Mouse (Mus musculus): ENCODE results near the gene Isl1.

The Isl1 gene

GRCm38 (mm10) chr13:116309584-116310462 lies at the start of gene Isl1:
TSS of gene Isl1 (minus strand) at chr13:116309689.
- peak; percentile 57 to 74 for DNase-seq (ENCODE audit: low spot score in 2 of 2)

DNA sequence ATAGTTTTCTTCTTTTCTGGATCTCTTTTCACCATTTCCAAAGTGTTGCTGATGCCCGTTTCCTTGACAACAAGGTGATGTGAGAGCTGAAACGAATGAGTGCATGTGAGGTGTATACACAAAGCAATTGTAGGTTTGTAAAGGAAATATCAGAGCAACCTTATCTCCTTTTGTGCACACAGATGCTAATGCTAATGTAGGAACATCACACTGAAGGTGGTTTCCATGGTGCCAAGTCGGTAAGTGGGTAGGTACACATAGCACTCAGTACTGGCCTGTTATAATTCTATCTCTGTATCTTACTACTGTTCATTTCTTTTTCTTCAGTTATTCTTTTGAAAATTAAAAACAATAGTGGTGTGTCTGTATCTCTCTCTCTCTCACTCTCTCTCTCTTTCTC lies 26.3 kb upstream of the Isl1 start:
- no peak for DNase-seq (ENCODE audit: low spot score in 2 of 2)

DNA sequence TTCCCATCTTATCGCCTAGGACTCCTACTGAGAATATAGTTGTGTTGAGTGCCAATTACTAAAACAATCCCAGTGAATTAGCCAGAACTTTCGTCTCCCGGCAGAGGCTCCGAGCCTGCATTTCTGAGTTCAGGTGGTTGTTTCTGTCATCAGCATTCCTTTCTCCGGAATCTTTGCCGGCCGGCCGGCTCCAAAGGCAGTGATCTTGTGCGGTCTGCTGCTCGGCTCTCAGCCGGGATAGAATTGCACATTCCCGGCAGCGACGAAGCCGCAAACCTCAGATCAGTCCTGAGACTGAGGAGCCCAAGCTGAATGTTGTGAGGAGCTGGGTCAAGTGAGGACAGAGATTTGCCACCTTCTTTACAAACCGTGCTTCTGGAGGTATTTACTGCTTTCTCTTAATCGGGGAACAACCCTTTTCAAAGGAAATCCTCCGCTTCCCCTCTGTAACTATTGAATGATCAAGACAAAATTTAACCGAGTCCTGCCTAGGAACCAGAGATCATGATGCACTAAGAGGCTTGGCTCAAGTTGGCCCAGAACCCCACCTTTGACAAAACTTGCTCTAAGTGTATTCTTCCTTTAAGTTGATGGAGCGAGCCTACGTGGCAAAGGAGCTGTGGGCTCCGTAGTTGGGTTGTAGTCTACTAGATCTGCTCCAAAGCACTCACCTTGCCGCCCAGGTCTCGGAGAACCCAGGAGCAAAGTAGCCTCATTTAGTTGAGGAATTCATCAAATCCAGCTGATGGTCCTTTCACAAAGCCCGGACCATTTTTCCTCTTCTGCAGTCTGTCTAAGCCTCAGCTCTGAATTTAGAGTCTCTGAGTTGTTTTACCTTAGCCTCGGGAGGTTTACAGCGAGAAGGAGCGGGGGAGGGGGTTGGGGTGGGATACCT lies 4.4 kb upstream of the Isl1 start:
- no peak for DNase-seq (ENCODE audit: low spot score in 2 of 2)

GRCm38 (mm10) chr13:116311871-116312720 lies 2.6 kb upstream of the Isl1 start:
- no peak for DNase-seq (ENCODE audit: low spot score in 2 of 2)

GRCm38 (mm10) chr13:116311011-116311410 lies 1.5 kb upstream of the Isl1 start:
- no peak for DNase-seq (ENCODE audit: low spot score in 2 of 2)

- no peak for DNase-seq (ENCODE audit: low spot score in 2 of 2)
Observed at GRCm38 (mm10) chr13:116310463-116310765, 925 bp upstream of the Isl1 start.

DNA sequence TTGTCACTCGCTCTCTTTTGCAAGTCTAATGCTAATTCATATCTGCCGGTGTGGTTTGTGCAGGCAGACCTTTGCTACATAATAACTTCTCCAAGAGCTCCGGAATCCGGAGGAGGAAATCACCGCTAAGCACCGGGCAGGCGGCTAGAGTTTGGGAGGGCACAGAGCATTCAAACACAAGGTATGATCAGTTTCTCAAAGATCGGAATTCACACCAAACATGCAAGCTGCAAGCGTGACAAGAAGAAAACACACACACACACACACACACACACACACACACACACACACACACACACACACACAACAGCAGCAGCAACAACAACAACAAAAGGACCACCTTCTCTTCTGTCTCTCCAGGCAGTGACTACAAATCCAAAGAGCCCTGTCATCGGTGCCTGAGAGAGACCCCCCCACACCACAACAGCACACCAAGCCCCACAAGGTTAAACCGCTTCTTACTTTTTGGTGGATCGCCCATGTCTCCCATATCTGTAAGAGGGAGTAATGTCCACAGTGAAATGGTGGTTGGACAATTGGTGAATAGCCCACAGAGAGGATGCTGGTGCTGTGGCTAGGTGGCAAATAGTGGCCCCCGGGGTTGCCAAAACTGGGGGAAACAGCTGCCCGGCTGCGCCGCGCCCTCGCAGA lies 431 bp downstream of the Isl1 start:
- DNase-seq (ENCODE audit: low spot score in 2 of 2), result no peak

- DNase-seq (ENCODE audit: low spot score in 2 of 2), result no peak
Observed at GRCm38 (mm10) chr13:116308121-116308932, 1.2 kb downstream of the Isl1 start.

DNA sequence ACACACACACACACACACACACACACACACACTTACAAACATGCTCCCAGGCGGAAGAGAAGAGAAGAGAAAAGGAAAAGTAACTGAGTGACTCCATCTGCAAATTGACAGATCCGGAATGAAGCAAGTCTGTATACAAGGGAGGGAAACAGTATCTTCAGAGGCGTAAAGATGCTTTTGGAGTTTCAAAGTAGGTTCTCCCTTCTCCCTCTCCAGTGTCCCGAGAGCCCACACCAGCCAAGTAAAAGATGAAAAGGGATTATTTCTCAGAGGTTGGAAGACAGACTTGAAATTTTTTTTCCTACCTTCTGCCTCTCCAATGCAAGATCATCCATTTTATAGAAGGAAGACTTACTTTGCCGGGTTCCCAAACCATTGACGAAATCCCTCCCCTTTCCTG lies 2.9 kb downstream of the Isl1 start:
- no peak for DNase-seq (ENCODE audit: low spot score in 2 of 2)

DNA sequence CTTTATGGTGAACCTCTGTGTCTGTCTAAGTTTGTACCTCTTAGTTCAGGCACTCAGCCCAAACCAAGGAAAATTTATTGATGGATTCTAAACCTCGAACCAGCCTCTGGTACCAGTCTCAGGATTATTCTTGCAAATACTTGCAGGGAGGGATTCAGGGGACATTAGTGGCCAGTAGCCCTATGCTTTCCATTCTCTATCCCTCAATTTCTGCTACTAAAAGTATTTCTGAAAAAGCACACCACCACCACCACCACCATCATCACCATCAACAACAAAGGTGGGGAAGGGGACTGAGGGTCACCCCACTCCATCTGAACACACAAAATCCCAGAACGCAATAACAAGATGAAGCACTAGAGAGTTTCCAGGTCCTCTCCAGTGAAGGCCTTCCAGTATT lies 3.8 kb downstream of the Isl1 start:
- no peak for DNase-seq (ENCODE audit: low spot score in 2 of 2)

DNA sequence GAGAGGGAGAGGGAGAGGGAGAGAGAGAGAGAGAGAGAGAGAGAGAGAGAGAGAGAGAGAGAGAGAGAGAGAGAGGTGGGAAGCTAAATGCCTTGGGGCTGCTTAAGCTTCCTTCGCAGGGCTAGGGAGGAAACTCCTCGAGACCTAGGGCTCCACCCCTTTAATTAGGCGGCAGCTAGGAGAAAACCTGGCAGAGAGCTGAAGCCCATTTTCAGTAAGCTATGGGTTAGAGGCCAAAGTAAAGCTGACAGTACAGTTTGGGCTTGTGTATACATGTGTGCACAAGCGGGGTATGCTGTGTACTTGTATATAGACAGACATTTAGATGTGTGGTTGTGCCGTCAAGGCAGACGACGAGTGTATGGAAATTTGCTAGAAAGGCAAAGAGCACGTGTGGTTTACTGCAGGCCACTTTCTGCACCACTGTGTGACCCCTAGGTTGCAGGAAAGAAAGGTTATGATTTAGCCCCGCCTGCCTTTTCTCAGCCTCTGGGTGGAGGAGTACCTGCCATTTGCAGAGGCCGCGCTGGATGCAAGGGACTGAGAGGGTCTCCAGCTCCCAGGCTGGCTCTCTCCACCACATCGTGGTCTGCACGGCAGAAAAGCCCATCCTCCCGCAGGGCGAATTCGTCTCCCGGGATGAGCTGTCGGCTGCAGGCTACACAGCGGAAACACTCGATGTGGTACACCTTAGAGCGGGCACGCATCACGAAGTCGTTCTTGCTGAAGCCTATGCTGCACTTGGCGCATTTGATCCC lies 4.6 kb downstream of the Isl1 start:
- DNase-seq (ENCODE audit: low spot score in 2 of 2), result no peak

DNA sequence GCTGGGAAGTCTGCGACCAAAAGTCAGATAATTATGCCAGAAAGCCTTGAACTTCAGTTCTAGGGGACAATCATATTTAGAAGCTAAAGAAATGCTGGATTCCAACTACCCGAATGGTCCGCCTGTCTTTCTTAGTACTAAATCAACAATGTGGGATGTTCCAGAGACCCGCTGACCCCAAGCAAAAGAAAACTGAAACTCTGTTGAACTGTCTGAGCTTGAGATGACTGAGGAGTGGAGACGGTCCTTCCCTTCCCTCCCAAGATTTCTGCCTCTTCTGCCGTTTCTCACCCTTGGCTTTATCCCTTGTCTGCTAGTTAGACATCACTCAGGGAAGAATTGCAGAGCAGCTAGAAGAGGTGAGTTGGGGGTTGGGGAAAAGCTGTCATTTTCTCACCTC lies 5.7 kb downstream of the Isl1 start:
- DNase-seq (ENCODE audit: low spot score in 2 of 2), result no peak

DNA sequence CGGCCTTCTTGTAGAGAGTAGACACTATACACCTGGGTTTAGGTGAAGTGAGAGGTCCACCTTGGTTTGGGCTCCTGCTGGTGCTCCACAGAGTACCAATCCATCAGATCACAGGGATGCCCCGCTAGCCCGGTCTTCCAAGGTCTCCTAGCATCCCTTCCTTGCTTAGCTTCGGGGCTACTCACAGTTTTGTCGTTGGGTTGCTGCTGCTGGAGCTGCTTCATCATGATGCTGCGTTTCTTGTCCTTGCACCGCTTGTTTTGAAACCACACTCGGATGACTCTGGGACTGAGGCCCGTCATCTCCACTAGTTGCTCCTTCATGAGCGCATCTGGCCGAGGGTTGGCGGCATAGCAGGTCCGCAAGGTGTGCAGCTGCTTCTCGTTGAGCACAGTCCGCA lies 6.6 kb downstream of the Isl1 start:
- DNase-seq (ENCODE audit: low spot score in 2 of 2), result no peak

GRCm38 (mm10) chr13:116301706-116302105 lies 7.8 kb downstream of the Isl1 start:
- no peak for DNase-seq (ENCODE audit: low spot score in 2 of 2)

DNA sequence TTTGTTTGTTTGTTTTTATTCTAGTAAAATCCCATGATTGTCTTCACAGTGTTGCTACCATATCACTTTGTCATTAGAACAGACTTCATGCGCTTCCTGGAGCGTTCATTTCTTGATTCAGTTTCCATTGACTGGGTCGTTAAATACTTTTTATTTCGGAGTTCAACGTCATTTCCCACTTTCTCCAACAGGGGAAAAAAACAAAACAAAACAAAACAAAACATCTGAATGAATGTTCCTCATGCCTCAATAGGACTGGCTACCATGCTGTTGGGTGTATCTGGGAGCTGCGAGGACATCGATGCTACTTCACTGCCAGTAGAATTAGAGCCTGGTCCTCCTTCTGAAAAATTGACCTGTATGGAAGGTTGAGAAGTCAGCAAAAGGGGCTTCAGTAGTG lies 10.2 kb downstream of the Isl1 start:
- DNase-seq (ENCODE audit: low spot score in 2 of 2), result no peak

- no peak for DNase-seq (ENCODE audit: low spot score in 2 of 2)
Observed at GRCm38 (mm10) chr13:116298641-116299170, 10.8 kb downstream of the Isl1 start.

- DNase-seq (ENCODE audit: low spot score in 2 of 2), result no peak
Observed at GRCm38 (mm10) chr13:116298001-116298400, 11.5 kb downstream of the Isl1 start.

DNA sequence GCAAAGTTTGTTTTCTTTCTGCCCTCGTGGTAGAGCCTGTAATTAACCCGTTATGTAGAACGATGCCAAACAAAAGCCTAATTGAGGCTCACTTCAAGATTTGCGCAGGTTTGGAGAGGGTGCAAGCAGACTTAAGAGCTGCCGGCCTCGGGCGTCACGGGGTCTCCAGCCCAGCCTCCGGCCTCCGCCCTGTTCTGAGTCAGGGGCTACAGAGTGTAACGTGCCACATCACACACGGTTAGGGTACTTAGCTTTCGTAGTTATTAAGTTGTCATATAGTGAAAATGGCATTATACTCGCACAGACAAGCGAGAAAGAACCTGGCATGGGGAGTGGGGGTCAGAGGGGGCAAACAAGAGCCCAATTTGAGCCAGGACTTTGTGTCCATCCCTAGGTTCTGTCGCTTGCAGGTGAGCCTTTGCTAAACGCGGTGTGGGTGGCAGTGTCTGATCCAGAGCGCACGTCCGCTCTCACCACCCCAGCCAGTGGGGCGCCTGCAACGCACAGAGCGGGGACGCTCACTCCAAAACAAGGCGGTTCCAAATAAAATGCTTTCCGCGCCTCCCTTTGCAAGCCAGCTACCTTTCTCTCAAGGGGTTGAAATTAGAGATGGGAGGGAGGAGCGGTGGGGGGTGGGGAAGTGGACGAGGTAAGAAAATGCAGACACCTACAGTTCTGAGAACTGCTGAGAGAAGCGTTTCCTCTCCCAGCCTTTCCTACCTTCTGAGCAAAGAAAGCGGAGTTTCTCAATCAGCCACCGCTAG lies 12.3 kb downstream of the Isl1 start:
- no peak for DNase-seq (ENCODE audit: low spot score in 2 of 2)

DNA sequence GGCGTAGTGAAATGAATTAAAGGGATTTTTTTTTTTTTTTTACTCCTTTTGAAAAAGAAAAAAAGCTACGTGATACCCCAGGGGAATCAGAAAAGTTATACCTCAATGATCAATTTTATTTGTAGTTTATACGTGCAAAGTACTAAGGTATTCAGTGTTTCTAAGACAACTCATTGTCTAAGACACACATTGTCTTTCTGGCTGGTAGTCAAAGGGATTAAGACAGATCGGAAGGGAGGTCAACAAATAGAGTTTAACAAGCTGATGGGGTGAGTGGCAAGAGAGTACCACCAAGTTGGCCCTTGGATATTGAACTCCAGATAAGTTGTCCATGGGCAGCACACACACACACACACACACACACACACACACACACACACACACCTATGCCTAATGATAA lies 14.1 kb downstream of the Isl1 start:
- no peak for DNase-seq (ENCODE audit: low spot score in 2 of 2)

All from urinary bladder, postnatal 36 days (tissue).